Mouse (Mus musculus): Measurements from ENCODE around the gene C1qtnf6.

DNA sequence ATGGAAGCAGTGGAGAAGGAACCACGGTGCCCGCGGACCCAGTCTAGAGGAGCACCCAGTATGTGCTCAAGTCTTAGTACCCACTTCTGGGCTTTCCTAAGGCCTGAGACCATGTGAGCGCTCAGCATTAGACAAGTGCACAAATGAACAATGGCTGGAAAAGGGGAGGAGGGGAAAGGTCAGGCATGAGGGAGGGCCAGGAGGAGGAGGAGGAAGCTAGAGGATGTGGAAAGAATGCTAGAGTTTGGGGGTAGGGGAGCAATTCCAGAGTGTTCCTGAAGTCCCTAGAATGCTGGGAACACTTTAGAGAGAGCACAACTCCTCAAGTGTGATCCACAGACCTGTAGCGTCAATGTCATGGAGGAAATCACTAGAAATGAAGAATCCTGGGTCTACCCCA, 7.1 kb downstream of the C1qtnf6 start:
- TF ChIP-seq CTCF (IDR thresholded peaks at IDR 0.05; ENCODE audit: low read depth), result no peak
- TF ChIP-seq EP300 (IDR thresholded peaks at IDR 0.05; ENCODE audit: low read depth), result no peak
